Mouse (Mus musculus): ENCODE data around the gene Cuzd1. TPM values are rescaled to one million over a fixed set of nuclear protein-coding genes. Genes with fewer than 3 reads are reported as not detected.

Gene Cuzd1
- total and polyA plus RNA-seq, 3 experiments, result 0.10 TPM; not detected in 2

DNA sequence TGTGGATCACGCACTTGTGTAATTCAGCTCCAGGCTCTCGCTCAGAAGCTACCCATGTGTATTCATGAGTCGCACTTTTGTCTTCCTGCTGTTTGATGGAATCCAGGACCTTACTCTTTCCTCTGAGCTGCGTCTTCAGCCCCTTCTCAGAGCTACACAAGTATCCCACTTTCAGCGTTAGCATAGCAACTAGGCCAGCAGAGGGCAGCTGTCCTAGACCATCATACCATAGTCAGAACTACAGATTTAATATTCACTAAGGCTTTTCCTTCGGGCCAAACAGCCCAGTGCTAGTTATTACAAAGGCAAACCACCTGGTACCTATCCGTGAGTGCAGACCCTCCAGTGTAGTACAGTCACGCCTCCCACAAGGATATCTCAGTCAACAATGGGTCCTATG, 24.9 kb downstream of the Cuzd1 start:
- Histone ChIP-seq H3K9ac (ENCODE audit: insufficient read depth, low read depth) (no peak overlapping the region), H3K9me3 (replicated peaks; ENCODE audit: low read length) (no peaks in the 10 kb centered on the region), H3K4me2 (ENCODE audit: insufficient read depth, low read depth, poor library complexity, severe bottlenecking) (no peak overlapping the region), H3K79me2 (replicated peaks; ENCODE audit: control insufficient read depth, extremely low read depth, insufficient read depth, poor library complexity, severe bottlenecking) (no peaks in the 10 kb centered on the region), H3K4me1 (ENCODE audit: control insufficient read depth in 1 of 2, insufficient read depth in 2 of 2) (no peaks in the 10 kb centered on the region), H3K27ac (ENCODE audit: insufficient read depth, low read depth) (no peak overlapping the region), H3K27me3 (replicated peaks) (peaks cover 86% of the 10 kb centered on the region), H3K4me3 (replicated peaks in 1 of 3; ENCODE audit: low read depth in 2 of 3, low read length in 2 of 3, poor library complexity in 1 of 3) (no peak overlapping the region), H3K36me3 (replicated peaks in 1 of 2; ENCODE audit: control insufficient read depth in 1 of 2, insufficient read depth in 1 of 2, low read length in 1 of 2) (no peaks in the 10 kb centered on the region)
- no peak for DNase-seq (ENCODE audit: extremely low read depth)
- in situ Hi-C loops (cut with MboI; ENCODE audit: low pct_ligation_motif_present, low pct_unique_long_range_greater_than_20kb, low sequenced_read_pairs) (no loop called here), dilution Hi-C loops (cut with MboI; ENCODE audit: extremely low pct_ligation_motif_present, extremely low pct_unique_long_range_greater_than_20kb, low sequenced_read_pairs) (no loop called here)
- TF ChIP-seq POLR2AphosphoS2 (IDR thresholded peaks at IDR 0.05; ENCODE audit: low read depth, low read length), result no peak
- no peak for TF ChIP-seq ZMIZ1 (IDR thresholded peaks at IDR 0.05; ENCODE audit: low read depth, low read length)
- peak in 1 of 2 experiments; percentile 48; a peak in 2 of 4 replicates for TF ChIP-seq CTCF (conservative IDR thresholded peaks at IDR 0.05 in 1 of 2, IDR thresholded peaks at IDR 0.05 in 1 of 2; ENCODE audit: low read depth in 2 of 2, low read length in 2 of 2)
- no peak for TF ChIP-seq JUND (conservative IDR thresholded peaks at IDR 0.05; ENCODE audit: low read depth, low read length)
- no peak for TF ChIP-seq KAT2A (IDR thresholded peaks at IDR 0.05; ENCODE audit: insufficient replicate concordance, low read length)
- TF ChIP-seq SMC3 (IDR thresholded peaks at IDR 0.05; ENCODE audit: low read depth, low read length), result no peak; the same call in 1 of the 2 replicates
- TF ChIP-seq HCFC1 (IDR thresholded peaks at IDR 0.05; ENCODE audit: low read depth, low read length), result no peak
- TF ChIP-seq ETS1 (conservative IDR thresholded peaks at IDR 0.05; ENCODE audit: low read depth, low read length), result no peak
- TF ChIP-seq POLR2A (IDR thresholded peaks at IDR 0.05; ENCODE audit: low read depth, low read length), result no peak

DNA sequence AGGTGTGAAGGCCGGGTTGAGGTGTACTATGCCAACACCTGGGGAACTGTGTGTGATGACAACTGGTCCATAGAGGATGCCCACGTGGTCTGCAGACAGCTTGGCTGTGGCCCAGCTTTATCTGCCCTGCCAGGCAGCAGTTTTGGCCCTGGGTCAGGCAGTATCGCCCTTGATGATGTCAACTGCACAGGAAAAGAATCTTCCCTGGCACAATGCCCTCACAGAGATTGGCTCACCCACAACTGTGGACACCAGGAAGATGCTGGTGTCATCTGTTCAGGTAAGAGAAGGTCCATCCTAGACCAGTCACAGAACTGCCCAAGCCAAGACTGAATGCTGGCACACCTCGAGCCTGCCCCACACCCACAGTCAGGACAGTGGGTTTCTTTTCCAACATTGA, 56.2 kb downstream of the Cuzd1 start:
- dilution Hi-C loops (cut with MboI; ENCODE audit: extremely low pct_ligation_motif_present, extremely low pct_unique_long_range_greater_than_20kb, low sequenced_read_pairs), result no loop called here
- no peaks in the 10 kb centered on the region for H3K36me3 ChIP-seq (replicated peaks in 1 of 2; ENCODE audit: control insufficient read depth in 1 of 2, insufficient read depth in 1 of 2, low read length in 1 of 2)
- no peak for TF ChIP-seq NRF1 (IDR thresholded peaks at IDR 0.05; ENCODE audit: low read depth, low read length)
- no peak for TF ChIP-seq ELF1 (IDR thresholded peaks at IDR 0.05; ENCODE audit: low read depth, low read length)
- no peak for TF ChIP-seq ETS1 (conservative IDR thresholded peaks at IDR 0.05; ENCODE audit: low read depth, low read length)
- no peak for TF ChIP-seq RCOR1 (conservative IDR thresholded peaks at IDR 0.05; ENCODE audit: low read depth, low read length)
- no peak for TF ChIP-seq POLR2AphosphoS2 (IDR thresholded peaks at IDR 0.05; ENCODE audit: low read depth, low read length)
- no peak for TF ChIP-seq JUN (IDR thresholded peaks at IDR 0.05; ENCODE audit: insufficient read depth, low read depth, low read length)

DNA sequence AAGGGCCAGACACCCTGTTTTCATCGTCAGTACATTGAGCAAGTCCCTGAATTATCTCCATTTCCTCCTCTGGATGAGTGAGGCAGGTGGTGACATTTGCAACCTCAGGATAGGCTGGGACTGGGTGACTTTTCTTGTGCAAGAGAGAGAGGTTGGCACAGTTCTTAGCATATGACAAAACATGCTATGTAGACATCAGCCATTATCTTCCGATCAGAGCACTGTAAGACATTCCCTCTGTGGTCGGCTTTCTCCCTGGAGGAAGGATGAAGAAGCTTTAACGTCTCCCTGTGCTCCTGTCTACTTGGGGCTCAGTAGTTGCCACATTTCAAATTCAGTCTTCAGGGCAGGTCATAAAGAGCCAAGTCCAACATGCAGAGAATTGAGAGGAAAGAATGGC, 57.8 kb downstream of the Cuzd1 start:
- TF ChIP-seq ZC3H11A (IDR thresholded peaks at IDR 0.05; ENCODE audit: low read depth, low read length), result no peak
- TF ChIP-seq HCFC1 (IDR thresholded peaks at IDR 0.05; ENCODE audit: low read depth, low read length), result no peak
- no peak for TF ChIP-seq EP300 (IDR thresholded peaks at IDR 0.05; ENCODE audit: low read length)
- no peak for TF ChIP-seq ELF1 (IDR thresholded peaks at IDR 0.05; ENCODE audit: low read depth, low read length)
- TF ChIP-seq MEF2A (IDR thresholded peaks at IDR 0.05; ENCODE audit: borderline replicate concordance, low read depth, low read length), result no peak
- TF ChIP-seq SIN3A (IDR thresholded peaks at IDR 0.05; ENCODE audit: low read length), result no peak
- no peak for TF ChIP-seq SMC3 (IDR thresholded peaks at IDR 0.05; ENCODE audit: low read depth, low read length)
- TF ChIP-seq GABPA (IDR thresholded peaks at IDR 0.05; ENCODE audit: insufficient replicate concordance, low read depth, low read length), result no peak
- TF ChIP-seq JUND (conservative IDR thresholded peaks at IDR 0.05; ENCODE audit: low read depth, low read length), result no peak
- no peak for TF ChIP-seq PAX5 (IDR thresholded peaks at IDR 0.05; ENCODE audit: low read length)
- TF ChIP-seq MAX (IDR thresholded peaks at IDR 0.05; ENCODE audit: low read length), result no peak
- no peak for TF ChIP-seq ZNF384 (IDR thresholded peaks at IDR 0.05; ENCODE audit: low read depth, low read length)
- no peak for TF ChIP-seq NELFE (IDR thresholded peaks at IDR 0.05; ENCODE audit: low read depth, low read length)
- TF ChIP-seq IRF4 (IDR thresholded peaks at IDR 0.05; ENCODE audit: low read depth, low read length), result no peak
- no peak for TF ChIP-seq JUN (IDR thresholded peaks at IDR 0.05; ENCODE audit: insufficient read depth, low read depth, low read length)
- Histone ChIP-seq H3K9me3 (replicated peaks; ENCODE audit: low read length) (peaks cover 2% of the 10 kb centered on the region), H3K79me2 (replicated peaks; ENCODE audit: control insufficient read depth, extremely low read depth, insufficient read depth, poor library complexity, severe bottlenecking) (no peaks in the 10 kb centered on the region), H3K27me3 (replicated peaks) (peaks cover 90% of the 10 kb centered on the region), H3K27ac (ENCODE audit: insufficient read depth, low read depth) (no peak overlapping the region), H3K36me3 (replicated peaks in 1 of 2; ENCODE audit: control insufficient read depth in 1 of 2, insufficient read depth in 1 of 2, low read length in 1 of 2) (no peaks in the 10 kb centered on the region), H3K4me1 (ENCODE audit: control insufficient read depth in 1 of 2, insufficient read depth in 2 of 2) (no peaks in the 10 kb centered on the region), H3K9ac (ENCODE audit: insufficient read depth, low read depth) (no peak overlapping the region), H3K4me3 (replicated peaks in 1 of 3; ENCODE audit: low read depth in 2 of 3, low read length in 2 of 3, poor library complexity in 1 of 3) (no peak overlapping the region), H3K4me2 (ENCODE audit: insufficient read depth, low read depth, poor library complexity, severe bottlenecking) (no peak overlapping the region)
- no peak for DNase-seq (ENCODE audit: extremely low read depth)
- dilution Hi-C loops (cut with MboI; ENCODE audit: extremely low pct_ligation_motif_present, extremely low pct_unique_long_range_greater_than_20kb, low sequenced_read_pairs) (no loop called here), in situ Hi-C loops (cut with MboI; ENCODE audit: low pct_ligation_motif_present, low pct_unique_long_range_greater_than_20kb, low sequenced_read_pairs) (no loop called here)

More for the DNA sequence above, 56.2 kb downstream of the Cuzd1 start:
- H3K4me3 ChIP-seq (replicated peaks in 1 of 3; ENCODE audit: low read depth in 2 of 3, low read length in 2 of 3, poor library complexity in 1 of 3), result no peak overlapping the region
- no peaks in the 10 kb centered on the region for H3K79me2 ChIP-seq (replicated peaks; ENCODE audit: control insufficient read depth, extremely low read depth, insufficient read depth, poor library complexity, severe bottlenecking)
- no peaks in the 10 kb centered on the region for H3K4me1 ChIP-seq (ENCODE audit: control insufficient read depth in 1 of 2, insufficient read depth in 2 of 2)
- H3K27ac ChIP-seq (ENCODE audit: insufficient read depth, low read depth), result no peak overlapping the region
- H3K27me3 ChIP-seq (replicated peaks), result peaks cover 90% of the 10 kb centered on the region
- no peak overlapping the region for H3K9ac ChIP-seq (ENCODE audit: insufficient read depth, low read depth)
- no peak overlapping the region for H3K4me2 ChIP-seq (ENCODE audit: insufficient read depth, low read depth, poor library complexity, severe bottlenecking)
- in situ Hi-C loops (cut with MboI; ENCODE audit: low pct_ligation_motif_present, low pct_unique_long_range_greater_than_20kb, low sequenced_read_pairs), result no loop called here
- H3K9me3 ChIP-seq (replicated peaks; ENCODE audit: low read length), result peaks cover 2% of the 10 kb centered on the region
- DNase-seq (ENCODE audit: extremely low read depth), result no peak

Measured in CH12.LX (cell line).